Mouse (Mus musculus) forebrain, embryonic 13.5 days (tissue): ENCODE data around the gene Uts2. TPM values are rescaled to one million over a fixed set of nuclear protein-coding genes. Genes with fewer than 3 reads are reported as not detected.
"Not testable (repeated sequence)": the region's sequence is repeated elsewhere in the genome, so short reads cannot be mapped to it uniquely, and the experiment has no call there.

Experiments used
- ATAC-seq: fragments of 200-750 bp; cut with Nextera tagmentation; 2 replicates; pipeline ENCODE4 v1.8.0; 2017
- H3K27ac ChIP-seq: fragments of 300-500 bp; sonication (generic); 2 replicates; pipeline ENCODE4 v1.5.1; 2015; ENCODE audit warnings: inconsistent platforms, mild to moderate bottlenecking, moderate library complexity
- H3K27me3 ChIP-seq: fragments of 300-500 bp; sonication (generic); 2 replicates; pipeline ENCODE4 v1.6.1; 2015; ENCODE audit warnings: mild to moderate bottlenecking, inconsistent platforms
- H3K36me3 ChIP-seq: fragments of 300-500 bp; sonication (generic); 2 replicates; pipeline ENCODE4 v1.6.1; 2015; ENCODE audit warnings: mild to moderate bottlenecking, inconsistent platforms; ENCODE audit not compliant: poor library complexity, severe bottlenecking
- H3K4me1 ChIP-seq: fragments of 300-500 bp; sonication (generic); 2 replicates; pipeline ENCODE4 v1.6.1; 2015; ENCODE audit warnings: inconsistent platforms
- H3K4me2 ChIP-seq: fragments of 300-500 bp; sonication (generic); 2 replicates; pipeline ENCODE4 v1.6.1; 2015; ENCODE audit warnings: inconsistent platforms, mild to moderate bottlenecking, moderate library complexity
- H3K4me3 ChIP-seq: fragments of 300-500 bp; sonication (generic); 2 replicates; pipeline ENCODE4 v1.5.1; 2015; ENCODE audit warnings: mild to moderate bottlenecking, inconsistent platforms
- H3K9ac ChIP-seq: fragments of 300-500 bp; sonication (generic); 2 replicates; pipeline ENCODE4 v1.6.1; 2015; ENCODE audit warnings: mild to moderate bottlenecking, inconsistent platforms
- H3K9me3 ChIP-seq: fragments of 300-500 bp; sonication (generic); replicated peaks from 2 replicates; pipeline ENCODE4 v1.6.1; 2016; ENCODE audit warnings: inconsistent platforms
- WGBS: fragments of 180-500 bp; shearing (Covaris S2); methylation state at CpG from one replicate; pipeline ENCODE4 v1.1.7; 2015; 5-methylcytosine and 5-hydroxymethylcytosine counted together
- polyA plus RNA-seq: library from polyadenylated mRNA; unstranded; fragments of >200 nt; fragmentation: Nextera tagmentation; extraction: Ambion mirVana; gene quantifications from 2 replicates; pipeline ENCODE4 v1.2.1, GENCODE M21; 2015

Uts2 gene
- polyA plus RNA-seq, 1 experiment from 2014 or later, result not detected

DNA sequence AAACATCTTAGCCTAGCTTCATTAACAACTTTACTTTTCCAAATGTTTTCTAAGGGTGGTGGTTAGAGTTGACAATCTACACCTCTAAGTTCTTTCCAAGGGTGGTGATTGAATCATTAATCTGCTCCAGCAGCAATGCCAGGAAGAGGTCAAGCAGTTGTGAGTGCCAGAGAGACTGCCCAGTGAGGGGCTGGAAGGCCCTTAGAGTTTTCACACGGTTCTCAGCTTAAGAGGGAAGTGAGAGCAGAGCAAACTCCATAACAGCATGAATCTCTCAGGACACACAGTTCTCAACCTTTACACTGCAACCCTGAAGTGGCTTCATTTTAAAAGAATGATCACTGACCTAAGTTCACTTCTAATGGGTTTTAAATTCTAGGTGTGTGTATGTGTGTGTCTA, 21.8 kb upstream of the Uts2 start:
- no peak for ATAC-seq
- H3K36me3 ChIP-seq, result no peaks in the 10 kb centered on the region

DNA sequence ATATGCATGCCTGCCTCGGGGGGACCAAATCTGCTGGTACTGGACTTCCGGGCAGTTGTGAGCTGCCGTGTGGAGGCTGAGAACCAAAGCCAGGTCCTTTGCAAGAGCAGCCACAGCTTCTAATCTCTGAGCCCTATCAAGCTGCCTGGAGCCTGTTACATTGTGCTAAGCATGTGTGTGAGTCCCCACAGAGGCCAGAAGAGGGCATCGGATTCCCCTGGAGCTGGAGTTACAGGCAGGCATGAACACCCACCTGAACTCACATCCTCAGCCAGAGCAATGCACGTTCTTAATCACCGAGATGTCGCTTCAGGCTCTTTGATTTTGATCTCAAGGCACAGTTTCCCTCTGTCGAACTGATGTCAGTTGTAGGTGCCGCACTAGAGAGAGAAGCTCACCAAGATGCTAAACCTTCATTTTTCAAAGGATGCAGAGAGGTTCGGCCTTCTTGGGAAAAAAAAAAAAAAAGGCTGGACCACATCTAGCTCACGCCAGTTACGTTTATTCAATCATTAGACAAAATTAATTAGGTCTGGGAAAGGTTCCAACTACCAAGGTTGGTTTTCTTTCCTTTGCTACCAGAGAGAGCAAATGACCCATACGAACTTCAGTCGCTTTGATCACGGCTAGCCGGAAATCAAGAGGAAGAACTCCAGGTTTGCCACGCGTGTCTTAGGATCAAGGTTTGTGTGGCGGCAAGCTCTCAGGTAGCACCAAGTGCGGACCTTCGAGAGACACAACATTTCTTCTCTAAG, 18.6 kb upstream of the Uts2 start:
- H3K36me3 ChIP-seq, result no peaks in the 10 kb centered on the region
- H3K27me3 ChIP-seq, result no peaks in the 10 kb centered on the region
- no peaks in the 10 kb centered on the region for H3K4me1 ChIP-seq
- H3K27ac ChIP-seq, result no peak overlapping the region
- 74% methylated on average over 21 of the region's 21 CpGs for WGBS
- no peak for ATAC-seq
- H3K4me3 ChIP-seq, result no peak overlapping the region
- H3K9me3 ChIP-seq, result no peaks in the 10 kb centered on the region
- H3K9ac ChIP-seq, result no peak overlapping the region
- H3K4me2 ChIP-seq, result no peak overlapping the region

More for the DNA sequence above, 21.8 kb upstream of the Uts2 start:
- no peaks in the 10 kb centered on the region for H3K4me1 ChIP-seq
- no peak overlapping the region for H3K4me3 ChIP-seq
- H3K9me3 ChIP-seq, result no peaks in the 10 kb centered on the region
- H3K4me2 ChIP-seq, result no peak overlapping the region
- no peak overlapping the region for H3K27ac ChIP-seq
- no peak overlapping the region for H3K9ac ChIP-seq
- WGBS, result 47% methylated on average over 1 of the region's 1 CpGs
- no peaks in the 10 kb centered on the region for H3K27me3 ChIP-seq

DNA sequence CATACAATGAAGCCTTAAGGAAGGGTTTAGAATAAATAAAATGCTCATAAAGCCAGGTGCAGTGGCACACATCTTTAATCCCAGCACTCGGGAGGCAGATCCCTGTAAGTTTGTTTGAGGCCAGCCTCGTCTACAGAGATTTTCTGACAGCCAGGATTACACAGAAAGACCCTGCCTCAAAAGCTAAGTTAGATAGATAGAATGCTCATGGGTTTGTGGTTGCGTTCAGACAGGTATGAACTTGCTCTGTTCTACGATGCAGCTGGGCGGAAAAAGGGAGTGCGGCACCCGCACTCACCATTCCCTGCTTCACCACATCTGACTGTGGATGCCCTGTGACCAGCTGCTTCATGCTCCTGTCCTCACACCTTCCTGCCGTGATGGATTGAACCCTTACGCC, 17.4 kb upstream of the Uts2 start:
- no peak overlapping the region for H3K4me3 ChIP-seq
- H3K4me1 ChIP-seq, result no peaks in the 10 kb centered on the region
- H3K9me3 ChIP-seq, result no peaks in the 10 kb centered on the region
- no peaks in the 10 kb centered on the region for H3K27me3 ChIP-seq
- WGBS, result 87% methylated on average over 9 of the region's 9 CpGs
- no peak overlapping the region for H3K27ac ChIP-seq
- no peak overlapping the region for H3K4me2 ChIP-seq
- no peak for ATAC-seq
- H3K9ac ChIP-seq, result no peak overlapping the region
- H3K36me3 ChIP-seq, result no peaks in the 10 kb centered on the region

DNA sequence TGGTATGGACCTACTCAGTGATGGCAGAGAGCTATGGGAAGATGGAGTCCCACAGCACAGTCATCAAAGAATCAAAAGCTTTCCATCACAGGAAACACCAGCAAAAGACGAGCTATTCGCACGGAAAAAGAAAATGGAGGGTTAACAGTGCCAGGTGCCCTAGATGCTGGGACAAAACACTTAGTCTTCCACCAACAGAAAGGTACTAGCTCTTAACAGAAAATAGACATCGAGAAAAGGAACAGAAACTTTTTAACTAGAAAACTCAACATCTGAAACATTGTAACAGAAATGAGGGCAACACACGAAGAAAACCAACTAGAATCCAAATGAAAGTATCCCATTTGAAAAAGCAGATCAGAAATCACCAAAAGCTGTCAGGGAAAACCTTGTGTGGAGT, 16.7 kb upstream of the Uts2 start:
- Histone ChIP-seq H3K27me3 (no peaks in the 10 kb centered on the region), H3K4me3 (no peak overlapping the region), H3K36me3 (no peaks in the 10 kb centered on the region), H3K9me3 (no peaks in the 10 kb centered on the region), H3K9ac (no peak overlapping the region), H3K4me2 (no peak overlapping the region), H3K4me1 (no peaks in the 10 kb centered on the region), H3K27ac (no peak overlapping the region)
- no peak for ATAC-seq
- 87% methylated on average over 5 of the region's 5 CpGs for WGBS

DNA sequence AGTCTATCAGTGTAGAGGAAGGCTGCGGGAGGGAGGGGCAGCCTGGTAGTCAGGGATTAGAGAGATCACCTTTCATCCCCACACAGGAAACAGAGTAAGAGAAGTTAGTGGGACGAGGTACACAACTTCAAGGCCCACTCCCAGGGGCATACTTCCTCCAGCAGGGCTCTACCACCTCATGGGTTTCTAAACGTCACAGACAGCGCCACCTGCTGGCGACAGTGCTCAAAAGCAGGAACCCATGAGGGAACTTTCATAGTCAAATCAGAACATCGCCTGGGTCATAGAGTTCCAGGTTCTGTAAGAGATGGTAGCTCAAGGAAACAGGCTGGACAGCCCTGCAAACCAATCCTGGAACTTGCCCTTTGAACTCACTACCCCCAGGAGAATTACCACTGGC, 6.7 kb upstream of the Uts2 start:
- H3K9me3 ChIP-seq, result no peaks in the 10 kb centered on the region
- WGBS, result 50% methylated on average over 6 of the region's 6 CpGs
- no peak overlapping the region for H3K4me3 ChIP-seq
- ATAC-seq, result no peak
- H3K4me2 ChIP-seq, result no peak overlapping the region
- H3K4me1 ChIP-seq, result no peaks in the 10 kb centered on the region
- no peaks in the 10 kb centered on the region for H3K36me3 ChIP-seq
- no peak overlapping the region for H3K27ac ChIP-seq
- H3K27me3 ChIP-seq, result no peaks in the 10 kb centered on the region
- H3K9ac ChIP-seq, result no peak overlapping the region

DNA sequence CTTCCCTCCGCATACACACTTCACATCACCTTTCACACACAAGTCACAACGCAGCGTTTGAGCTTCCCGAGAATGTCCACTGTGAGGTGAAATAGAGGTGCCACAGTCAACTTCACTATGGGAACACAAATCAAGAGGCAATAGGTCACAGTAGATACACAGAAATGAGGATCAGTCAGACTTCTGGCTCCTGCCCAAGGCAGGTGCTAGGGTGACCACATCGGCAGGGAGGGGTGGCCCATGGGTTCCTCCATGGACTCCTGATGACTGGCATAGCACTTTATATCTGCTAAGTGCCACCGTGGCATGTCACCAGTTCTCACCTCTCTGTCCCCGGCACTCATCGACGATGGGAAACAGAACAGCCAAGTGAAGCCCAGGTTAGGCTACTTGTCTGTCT, 1.7 kb downstream of the Uts2 start:
- Histone ChIP-seq H3K4me2 (no peak overlapping the region), H3K36me3 (no peaks in the 10 kb centered on the region), H3K9ac (no peak overlapping the region), H3K27me3 (no peaks in the 10 kb centered on the region), H3K27ac (no peak overlapping the region), H3K9me3 (no peaks in the 10 kb centered on the region), H3K4me3 (no peak overlapping the region), H3K4me1 (0 out of 2 replicates have a peak, but pooled peaks cover 3% of the 10 kb centered on the region)
- ATAC-seq, result no peak
- 95% methylated on average over 9 of the region's 9 CpGs for WGBS

DNA sequence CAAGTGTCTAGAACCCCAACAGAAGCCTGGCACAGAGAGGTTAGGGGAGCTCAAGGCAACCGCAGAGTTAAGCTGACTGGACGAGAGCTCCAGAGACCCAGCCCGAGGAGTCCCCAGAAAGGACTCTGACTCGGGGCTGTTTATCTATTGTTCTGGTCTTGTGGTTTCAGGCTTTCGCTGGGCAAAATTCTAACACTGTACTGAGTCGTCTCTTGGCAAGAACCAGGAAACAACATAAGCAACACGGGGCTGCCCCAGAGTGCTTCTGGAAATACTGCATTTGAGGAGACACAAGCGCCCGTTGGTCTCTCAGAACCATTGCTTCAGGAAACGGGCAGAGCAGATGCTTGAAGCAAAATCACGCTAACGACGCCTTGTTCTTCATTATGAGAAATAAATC, 4.5 kb downstream of the Uts2 start:
- WGBS, result 69% methylated on average over 13 of the region's 13 CpGs

DNA sequence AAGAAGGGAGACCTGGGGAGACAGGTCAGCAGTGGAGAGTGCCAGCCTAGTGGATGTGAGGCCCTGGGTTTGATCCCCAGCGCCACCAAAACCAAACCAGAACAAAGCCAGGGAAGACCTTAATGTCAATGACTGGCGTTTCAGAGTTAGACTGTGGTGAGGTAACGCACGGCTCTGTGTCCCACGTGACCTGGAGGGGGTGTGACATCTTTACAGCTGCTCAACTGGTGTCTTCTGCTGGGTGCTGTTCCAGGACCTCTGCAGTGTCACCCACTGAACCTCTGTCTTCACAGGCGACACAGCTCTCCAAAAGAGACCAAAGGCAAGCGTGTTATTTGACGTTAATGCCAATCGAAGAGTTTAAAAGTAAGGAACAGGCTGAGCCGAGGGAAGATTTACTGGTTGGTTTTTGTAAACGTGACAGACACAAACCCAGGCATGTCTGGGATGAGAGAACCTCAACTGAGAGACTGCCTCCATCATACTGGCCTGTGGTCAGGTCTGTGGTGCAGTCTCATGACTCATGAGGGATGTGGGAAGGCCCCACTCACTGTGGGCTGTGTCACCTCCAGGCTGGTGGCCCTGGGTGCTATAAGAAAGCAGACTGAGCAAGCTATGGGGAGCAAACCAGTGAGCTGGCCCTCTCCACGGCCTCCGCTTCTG, 8.9 kb downstream of the Uts2 start:
- Histone ChIP-seq H3K4me3 (no peak overlapping the region), H3K4me1 (0 out of 2 replicates have a peak, but pooled peaks cover 1% of the 10 kb centered on the region), H3K9me3 (no peaks in the 10 kb centered on the region), H3K27me3 (no peaks in the 10 kb centered on the region), H3K36me3 (peaks cover 13% of the 10 kb centered on the region), H3K4me2 (no peak overlapping the region), H3K9ac (no peak overlapping the region), H3K27ac (no peak overlapping the region)
- WGBS, result 96% methylated on average over 13 of the region's 13 CpGs
- ATAC-seq, result no peak

More for the DNA sequence above, 4.5 kb downstream of the Uts2 start:
- Histone ChIP-seq H3K9me3 (no peaks in the 10 kb centered on the region), H3K4me2 (no peak overlapping the region), H3K4me3 (no peak overlapping the region), H3K36me3 (no peaks in the 10 kb centered on the region; the same call in 1 of the 2 replicates), H3K27ac (no peak overlapping the region), H3K4me1 (0 out of 2 replicates have a peak, but pooled peaks cover 3% of the 10 kb centered on the region), H3K27me3 (no peaks in the 10 kb centered on the region), H3K9ac (no peak overlapping the region)
- ATAC-seq, result no peak

DNA sequence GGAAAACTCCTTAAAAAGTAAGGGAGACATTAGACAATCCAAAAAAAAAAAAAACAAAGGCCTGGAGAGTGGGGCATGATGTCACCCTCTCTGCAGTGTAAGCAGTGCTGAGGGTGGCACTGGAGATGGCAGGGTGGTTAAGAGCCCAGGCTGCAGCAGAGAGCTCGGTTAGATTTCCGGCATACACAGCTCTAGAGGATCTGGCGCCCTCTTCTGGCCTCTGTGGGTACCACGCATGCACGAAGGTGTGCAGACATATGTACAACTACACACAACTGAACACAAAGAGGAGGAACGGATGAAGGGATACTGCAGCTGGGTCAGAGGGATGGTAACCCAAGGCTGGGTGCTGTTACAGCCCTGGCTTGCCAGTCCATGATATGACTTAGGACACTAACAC, 10.0 kb downstream of the Uts2 start:
- Histone ChIP-seq H3K9me3 (no peaks in the 10 kb centered on the region), H3K27me3 (no peaks in the 10 kb centered on the region), H3K9ac (no peak overlapping the region), H3K36me3 (peaks cover 13% of the 10 kb centered on the region), H3K27ac (no peak overlapping the region), H3K4me2 (no peak overlapping the region), H3K4me1 (no peaks in the 10 kb centered on the region), H3K4me3 (no peak overlapping the region)
- no peak for ATAC-seq
- WGBS, result 53% methylated on average over 6 of the region's 6 CpGs

DNA sequence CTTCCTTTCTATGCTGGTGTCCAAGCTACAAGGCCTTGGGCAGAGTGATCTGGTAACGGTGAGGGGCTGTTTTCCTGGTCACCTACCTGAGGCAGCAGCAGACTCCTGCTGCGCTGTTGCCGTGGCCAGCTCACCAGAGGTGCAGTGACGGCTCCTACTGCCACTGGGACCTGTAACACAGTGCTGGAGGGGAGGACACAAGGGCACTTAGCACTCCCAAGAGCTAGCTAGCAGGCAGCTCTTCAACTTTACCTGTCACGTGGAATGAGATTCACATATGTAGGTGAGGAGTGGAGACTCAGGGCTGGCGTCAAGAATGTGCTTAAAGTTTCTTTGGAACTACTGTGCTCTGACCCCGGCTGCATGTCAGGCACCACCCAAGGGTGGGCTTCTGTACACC, 13.4 kb downstream of the Uts2 start:
- Histone ChIP-seq H3K9me3 (no peaks in the 10 kb centered on the region), H3K27ac (no peak overlapping the region), H3K36me3 (peaks cover 19% of the 10 kb centered on the region), H3K4me2 (no peak overlapping the region), H3K27me3 (no peaks in the 10 kb centered on the region), H3K9ac (no peak overlapping the region), H3K4me1 (no peaks in the 10 kb centered on the region), H3K4me3 (no peak overlapping the region)
- no peak for ATAC-seq
- WGBS, result 89% methylated on average over 7 of the region's 7 CpGs

DNA sequence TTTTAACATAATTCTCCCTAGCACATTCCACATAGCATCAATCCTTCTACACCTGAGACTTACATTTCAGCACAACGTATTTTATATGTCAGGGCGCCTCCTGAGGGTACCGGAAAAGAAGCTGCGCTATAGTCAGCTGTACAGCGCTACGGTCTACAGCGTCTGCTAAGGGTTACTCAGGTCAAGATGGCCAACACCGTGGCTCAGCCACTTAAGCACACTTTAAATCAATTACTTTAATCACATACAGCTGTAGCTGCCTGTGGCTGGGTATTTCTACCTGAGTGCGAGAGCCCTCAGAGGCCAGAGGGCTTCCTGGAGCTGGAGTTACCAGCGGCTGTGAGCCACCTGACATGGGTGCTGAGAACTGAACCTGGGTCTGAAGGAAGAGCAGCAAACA, 19.0 kb downstream of the Uts2 start:
- no peaks in the 10 kb centered on the region for H3K27me3 ChIP-seq
- peaks cover 22% of the 10 kb centered on the region for H3K36me3 ChIP-seq
- H3K9ac ChIP-seq, result no peak overlapping the region
- H3K4me2 ChIP-seq, result no peak overlapping the region
- H3K9me3 ChIP-seq, result no peaks in the 10 kb centered on the region
- no peak overlapping the region for H3K27ac ChIP-seq
- 94% methylated on average over 10 of the region's 10 CpGs for WGBS
- no peaks in the 10 kb centered on the region for H3K4me1 ChIP-seq
- H3K4me3 ChIP-seq, result no peak overlapping the region
- ATAC-seq, result no peak

DNA sequence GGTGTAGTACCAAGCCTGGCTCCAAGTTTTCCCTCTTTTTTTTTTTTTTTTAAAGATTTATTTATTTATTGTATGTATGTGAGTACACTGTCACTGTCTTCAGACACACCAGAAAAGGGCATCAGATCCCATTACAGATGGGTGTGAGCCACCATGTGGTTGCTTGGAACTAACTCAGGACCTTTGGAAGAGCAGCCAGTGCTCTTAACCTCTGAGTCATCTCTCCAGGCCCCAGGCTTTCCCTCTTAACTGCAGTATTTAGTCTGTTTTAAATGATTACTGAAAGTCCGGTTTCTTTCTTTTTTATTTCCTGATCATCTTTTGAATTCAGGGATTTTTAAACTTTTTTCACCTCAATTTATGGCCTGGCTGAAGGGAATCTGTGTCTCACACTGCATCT, 20.5 kb downstream of the Uts2 start:
- WGBS, result 97% methylated on average over 1 of the region's 1 CpGs
- H3K9ac ChIP-seq, result not testable (repeated sequence)

More for the DNA sequence above, 20.5 kb downstream of the Uts2 start:
- not testable (repeated sequence) for H3K4me3 ChIP-seq, H3K27ac ChIP-seq, ATAC-seq, H3K4me2 ChIP-seq, H3K9me3 ChIP-seq, H3K4me1 ChIP-seq, H3K27me3 ChIP-seq
- peaks cover 24% of the 10 kb centered on the region for H3K36me3 ChIP-seq
